Mouse (Mus musculus): ENCODE measurements around the gene Mtln.
A peak's percentile ranks its signal among the peaks of the same experiment; 100 is the strongest.

Gene Mtln

DNA sequence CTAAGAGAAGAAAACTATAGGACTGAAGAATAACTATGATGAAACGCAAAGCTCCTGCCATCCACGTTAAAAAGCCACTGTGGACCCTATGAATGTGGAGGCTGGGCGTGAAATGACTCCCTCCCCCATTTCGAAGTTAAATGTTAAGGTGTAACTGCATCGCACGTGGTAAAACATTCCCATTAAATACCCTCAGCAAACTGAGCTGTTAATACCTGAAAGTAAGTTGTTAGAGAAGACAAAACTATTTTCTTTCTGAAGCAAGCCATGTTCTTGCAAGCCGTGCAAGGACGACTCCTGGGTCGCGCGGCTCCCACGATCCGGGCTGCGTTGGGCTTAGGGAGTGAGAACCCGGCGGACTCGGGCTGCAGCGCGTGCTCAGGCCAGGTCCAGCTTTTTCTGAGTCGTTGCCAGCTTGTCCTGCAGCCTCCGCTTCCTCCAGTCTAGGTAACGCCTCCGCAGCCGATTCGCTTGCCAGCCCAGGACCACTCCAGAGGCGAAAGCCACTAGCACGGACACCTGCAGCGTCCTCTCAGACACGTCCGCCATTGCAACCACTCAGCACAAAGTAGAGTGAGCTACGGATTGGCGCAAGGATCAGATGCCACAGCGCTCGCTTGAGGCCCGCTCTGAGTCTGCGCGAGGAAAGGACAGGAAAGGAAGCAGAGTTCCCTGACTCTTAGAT is at the start of gene Mtln:
Mtln (minus strand) TSS at position 570 of the 685 bp plus-strand sequence.
- peak; percentile 83 for DNase-seq (ENCODE audit: low spot score)

DNA sequence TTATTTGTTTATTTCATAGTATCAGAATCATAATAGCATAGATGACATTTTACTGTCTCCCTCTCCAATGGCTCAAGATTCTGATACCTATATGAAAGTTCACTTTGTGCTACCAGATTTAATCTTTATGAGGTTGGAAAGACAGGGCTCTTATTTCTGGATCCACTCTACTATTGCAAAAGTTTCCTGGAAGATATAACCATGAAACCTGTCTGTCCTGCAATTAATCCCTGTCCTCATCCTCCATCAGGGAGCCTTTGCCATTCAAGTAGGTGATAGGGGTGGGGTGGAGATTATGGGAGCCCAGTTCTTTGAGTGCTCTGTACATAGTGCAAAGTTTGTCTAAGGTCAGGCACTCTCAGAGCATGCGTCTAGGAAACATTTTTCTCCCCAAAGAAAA is 49.1 kb upstream of the Mtln start:
- DNase-seq (ENCODE audit: low spot score) = no peak

DNA sequence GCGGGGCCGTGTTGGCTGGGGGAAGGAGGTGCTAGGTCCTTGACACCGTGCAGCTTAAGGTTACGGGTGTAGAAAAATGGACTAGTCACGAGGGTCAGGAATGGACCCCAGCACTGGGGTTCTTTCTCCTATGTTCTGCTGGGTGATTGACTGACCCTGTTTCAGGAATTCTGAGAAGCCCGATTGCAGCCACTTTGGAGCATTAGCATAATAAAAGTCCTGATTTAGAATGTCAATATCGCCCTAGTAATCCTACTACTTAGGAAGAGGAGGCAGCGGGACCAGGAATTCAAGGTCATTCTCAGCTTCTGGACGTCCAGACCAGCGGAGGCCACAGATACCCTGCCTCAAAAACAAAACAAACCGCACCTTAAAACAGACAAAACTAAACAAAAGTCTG is 47.1 kb upstream of the Mtln start:
- DNase-seq (ENCODE audit: low spot score) = no peak

DNA sequence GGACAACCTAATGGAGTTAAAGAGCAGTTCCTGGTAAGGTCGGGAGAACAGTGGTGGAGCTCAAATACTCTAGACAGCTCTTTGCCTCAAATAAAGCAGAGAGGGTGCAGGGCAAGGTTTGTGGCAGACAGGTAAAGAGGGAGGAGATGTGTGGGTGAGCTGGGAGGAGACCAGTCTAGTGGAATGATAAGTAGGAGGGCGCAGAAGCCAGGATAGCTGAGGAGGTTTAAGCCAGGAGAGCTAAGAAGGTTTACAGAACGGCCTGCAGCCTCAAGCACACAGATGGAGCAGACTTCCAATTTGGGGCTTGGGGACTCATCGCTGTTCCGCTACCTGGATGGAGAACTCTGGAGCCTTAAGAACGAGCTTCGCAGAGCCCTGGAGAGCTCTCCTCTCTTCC is 46.3 kb upstream of the Mtln start, which contains the start of gene Acoxl:
Acoxl (plus strand) TSS at position 301 of the 400 bp plus-strand sequence.
- DNase-seq (ENCODE audit: low spot score) = no peak

DNA sequence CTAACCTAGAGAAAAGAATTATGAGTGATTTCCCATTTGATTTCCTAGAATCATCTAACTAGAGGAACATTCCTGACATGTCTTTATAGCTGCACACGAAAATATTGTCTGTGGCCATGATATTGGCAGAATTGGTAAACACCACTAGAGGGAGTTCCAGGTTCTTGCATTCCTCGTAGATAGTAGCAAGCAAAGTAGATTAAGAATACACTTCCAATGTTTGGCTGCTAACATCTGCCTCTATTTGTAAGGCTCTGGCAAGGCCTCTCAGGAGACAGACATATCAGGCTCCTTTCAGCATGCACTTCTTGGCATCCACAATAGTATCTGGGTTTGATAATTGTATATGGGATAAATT is 40.5 kb upstream of the Mtln start:
- peak; percentile 70 for DNase-seq (ENCODE audit: low spot score)

DNA sequence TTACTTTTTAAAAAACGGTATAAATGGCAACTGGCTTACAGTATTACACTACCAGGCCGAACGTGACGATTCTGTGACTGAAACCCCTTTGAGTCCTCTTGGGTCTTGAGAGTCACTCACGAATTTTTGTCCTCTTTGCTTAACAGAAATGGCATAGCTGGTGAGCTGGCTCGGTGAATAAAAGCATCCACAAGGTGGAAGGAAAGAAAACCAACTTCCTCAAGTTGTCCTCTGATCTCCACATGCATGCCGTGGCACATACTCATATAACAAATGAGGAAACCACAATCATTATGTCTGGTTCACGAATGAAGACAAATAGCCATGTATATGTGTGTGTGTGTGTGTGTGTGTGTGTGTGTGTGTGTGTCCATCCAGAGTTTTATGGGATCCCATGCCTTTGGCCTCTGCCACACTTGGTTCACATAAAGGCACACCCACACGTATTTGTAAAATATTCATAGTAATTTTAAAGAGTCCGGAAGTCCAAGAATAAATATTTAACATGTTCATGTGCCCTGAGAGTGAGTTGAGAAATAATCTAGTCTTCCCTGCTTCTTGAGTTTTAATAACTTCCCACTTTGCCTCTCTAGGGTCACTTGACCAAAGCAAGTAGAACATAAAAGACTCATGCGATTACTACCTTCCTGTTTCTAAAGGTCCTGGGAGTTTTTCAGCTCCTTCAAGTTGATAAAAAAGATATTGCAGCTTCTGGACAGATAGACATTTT is 40.0 kb upstream of the Mtln start:
- DNase-seq (ENCODE audit: low spot score) = no peak

DNA sequence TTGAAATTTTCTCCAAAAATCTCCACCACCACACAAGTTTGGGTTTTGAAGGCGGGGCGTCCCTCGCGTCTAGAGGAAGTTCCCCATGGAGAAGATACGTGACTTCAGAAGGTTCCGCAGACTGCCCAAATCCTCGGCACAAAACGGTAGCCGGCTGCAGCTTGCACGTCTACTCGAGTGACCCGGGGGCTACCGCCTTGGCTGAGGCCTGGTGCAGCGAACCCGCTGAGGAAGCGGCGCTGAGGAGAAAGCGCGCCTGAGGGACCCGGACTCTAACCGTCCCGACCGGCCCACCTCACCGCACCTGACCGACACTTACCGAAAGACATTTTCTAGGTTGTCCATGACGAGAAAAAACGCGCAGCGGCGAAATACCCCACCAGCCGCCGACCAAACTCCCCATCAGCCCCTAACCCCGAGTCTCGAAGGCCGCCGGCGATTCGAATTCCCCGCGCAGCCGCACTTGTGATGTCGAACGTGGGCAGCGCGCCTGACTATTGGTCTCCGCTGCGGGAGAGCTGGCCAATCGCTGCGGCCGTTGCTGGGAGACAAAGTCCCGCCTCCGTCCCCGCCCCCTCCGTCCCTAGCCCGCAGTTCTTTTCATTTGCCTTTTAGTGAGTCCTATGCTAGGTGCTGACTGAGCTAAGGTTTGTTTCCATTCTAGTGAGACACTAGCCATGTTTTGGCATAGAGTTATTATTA is 39.3 kb upstream of the Mtln start, which contains the start of gene Bub1:
Bub1 (minus strand) TSS at position 465 of the 702 bp plus-strand sequence.
- peak; percentile 95 for DNase-seq (ENCODE audit: low spot score)

DNA sequence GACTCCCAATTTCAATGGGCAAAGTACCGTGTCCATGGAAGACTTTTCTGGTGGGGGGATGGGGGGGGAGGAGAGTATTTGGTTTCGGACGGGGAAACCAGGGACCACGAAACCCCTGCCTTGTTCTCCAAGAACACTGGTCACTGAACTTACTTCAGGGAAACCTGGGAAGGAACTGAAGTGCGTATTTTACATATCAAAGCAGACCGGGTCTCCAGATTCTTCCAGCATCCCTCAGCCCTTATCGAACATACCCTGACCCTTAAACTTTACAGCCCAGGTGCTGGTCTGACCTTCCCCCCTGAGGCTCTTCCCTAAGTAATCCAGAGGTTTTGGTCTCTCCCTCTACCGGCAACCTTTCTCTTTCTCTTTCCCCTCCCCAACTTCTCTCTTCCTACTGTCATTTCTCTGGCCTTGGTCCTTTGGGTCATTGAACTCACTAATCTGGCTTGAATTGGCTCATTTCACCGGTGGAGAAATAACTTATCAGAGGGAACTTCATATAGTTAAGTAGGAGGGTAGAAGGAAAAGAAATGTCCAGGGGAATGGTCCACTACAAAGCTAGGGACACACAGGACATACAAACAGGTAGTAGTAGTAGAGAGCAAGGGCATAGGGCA is 2.5 kb downstream of the Mtln start:
- DNase-seq (ENCODE audit: low spot score) = no peak

DNA sequence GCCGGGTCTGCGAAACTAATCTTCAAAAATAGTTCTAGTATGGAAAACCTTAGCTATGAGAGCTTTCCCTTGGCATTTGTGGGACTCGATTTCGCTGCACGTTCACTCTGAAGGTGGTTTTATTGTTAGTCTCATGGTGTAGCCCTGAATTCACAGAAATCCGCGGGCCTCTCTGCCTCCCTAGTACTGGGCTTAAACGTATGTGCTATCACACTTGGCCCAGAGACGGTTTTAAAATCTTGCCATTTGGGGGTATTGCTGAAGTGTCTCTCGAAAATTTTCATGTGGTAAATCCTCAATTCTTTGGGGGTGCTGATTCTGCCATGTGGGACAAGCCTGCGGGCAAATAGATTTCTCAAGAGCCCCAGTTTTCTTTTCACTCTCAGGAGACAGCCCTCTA is 3.1 kb downstream of the Mtln start:
- DNase-seq (ENCODE audit: low spot score) = no peak

DNA sequence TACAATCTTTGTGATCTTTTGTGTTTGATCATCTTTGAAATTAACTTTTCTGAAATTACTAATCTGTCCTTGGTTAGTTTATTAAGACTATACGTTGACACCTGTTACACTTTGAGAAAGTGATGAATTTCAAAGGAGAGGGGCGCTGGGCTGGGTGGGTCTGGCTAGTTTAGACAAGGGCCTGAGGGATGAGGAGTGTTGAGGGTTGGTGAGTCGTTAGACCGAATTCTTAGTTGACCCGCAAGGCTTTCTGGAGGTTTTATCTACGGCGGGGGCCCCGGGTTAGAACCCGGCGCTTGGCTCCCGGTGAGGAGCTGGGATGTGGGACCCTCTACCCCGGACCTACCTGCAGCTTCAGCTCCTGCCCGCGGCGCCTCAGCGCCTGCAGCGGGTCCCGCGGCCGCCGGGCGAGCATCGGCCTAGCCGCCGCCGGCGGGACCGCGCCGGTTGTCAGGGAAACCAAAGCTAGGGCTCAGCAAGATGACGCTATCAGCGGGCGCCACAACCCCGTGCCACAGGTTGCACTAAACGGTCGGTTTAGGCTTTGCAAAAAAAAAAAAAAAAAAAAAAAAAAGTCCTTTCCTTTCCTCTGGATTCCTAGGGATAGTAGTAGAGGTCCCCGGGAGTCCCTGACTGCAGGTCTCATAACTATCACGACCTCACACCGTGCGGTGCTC is 3.7 kb downstream of the Mtln start, which contains the start of gene Nphp1:
Nphp1 (minus strand) TSS at position 458 of the 677 bp plus-strand sequence.
- peak; percentile 82 for DNase-seq (ENCODE audit: low spot score)

DNA sequence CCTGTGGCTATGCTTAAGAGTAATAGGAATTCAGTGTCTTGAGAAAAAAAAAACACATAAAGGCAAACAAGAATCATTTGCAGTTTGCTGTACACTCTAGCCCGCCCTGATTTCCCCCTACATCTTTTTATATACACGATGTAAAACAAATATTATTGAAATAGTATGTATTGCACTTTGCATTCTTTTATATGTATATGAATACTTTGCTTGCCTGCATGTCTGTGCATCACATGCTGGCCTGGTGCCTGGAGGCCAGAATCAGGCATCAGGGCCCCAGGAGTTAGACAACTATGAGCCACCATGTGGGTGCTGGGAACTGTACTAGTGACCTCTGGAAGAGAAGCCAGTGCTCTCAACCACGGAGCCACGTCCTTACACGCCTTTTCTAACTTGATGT is 5.1 kb downstream of the Mtln start:
- no peak for DNase-seq (ENCODE audit: low spot score)

DNA sequence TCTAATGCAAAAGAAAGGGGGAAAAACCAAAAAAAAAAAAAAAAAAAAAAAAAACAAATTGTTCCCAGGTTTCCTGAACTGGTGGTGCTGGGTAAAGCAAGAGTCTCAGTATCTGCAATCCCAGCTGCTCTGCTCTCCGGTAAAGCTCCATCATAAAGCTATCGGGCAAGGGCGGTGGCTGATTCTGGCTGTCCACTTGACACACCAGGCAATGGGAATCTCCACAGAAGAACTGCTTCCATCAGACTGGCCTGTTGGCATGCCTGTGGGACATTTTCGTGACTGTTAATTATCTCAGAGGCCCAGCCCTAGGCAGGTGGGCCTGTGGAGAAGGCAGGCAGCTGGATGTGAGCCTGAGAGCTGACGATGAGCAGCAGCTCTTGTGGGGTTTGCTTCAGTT is 13.8 kb downstream of the Mtln start:
- no peak for DNase-seq (ENCODE audit: low spot score)

DNA sequence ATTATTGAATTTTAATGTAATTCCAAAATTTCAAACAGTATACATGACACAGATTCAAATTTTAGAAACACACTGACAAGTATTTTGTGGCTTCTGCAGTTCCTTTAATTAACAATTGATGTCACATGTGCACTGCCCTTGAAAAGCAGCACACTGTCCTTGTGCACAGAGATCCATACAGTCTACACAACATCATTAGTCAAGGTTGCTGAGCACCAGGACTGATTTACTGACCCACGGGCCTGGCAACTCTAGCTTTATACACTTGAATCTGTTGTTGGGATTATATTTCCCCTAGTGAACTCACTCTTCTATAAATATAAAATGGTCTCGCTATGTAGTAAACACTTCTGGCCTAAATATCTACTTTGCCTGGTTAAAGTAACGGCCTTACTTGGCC is 17.3 kb downstream of the Mtln start:
- DNase-seq (ENCODE audit: low spot score) = no peak

DNA sequence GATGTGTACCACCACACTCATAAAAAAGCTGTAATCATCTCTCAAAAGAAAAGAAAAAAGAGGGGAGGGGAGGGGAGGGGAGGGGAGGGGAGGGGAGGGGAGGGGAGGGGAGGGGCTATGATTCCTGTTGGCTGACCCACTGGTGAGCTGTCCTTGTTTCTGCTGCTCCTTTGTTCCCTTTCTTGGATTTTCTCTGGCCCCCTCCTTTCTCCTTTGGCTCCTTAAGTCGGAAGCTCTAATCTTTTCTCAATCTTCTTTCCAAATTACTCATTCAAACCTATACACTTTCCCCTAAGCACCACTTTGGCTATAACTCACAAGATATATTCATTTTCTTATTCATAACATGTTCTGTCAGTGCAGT is 17.7 kb downstream of the Mtln start:
- DNase-seq (ENCODE audit: low spot score) = no peak

DNA sequence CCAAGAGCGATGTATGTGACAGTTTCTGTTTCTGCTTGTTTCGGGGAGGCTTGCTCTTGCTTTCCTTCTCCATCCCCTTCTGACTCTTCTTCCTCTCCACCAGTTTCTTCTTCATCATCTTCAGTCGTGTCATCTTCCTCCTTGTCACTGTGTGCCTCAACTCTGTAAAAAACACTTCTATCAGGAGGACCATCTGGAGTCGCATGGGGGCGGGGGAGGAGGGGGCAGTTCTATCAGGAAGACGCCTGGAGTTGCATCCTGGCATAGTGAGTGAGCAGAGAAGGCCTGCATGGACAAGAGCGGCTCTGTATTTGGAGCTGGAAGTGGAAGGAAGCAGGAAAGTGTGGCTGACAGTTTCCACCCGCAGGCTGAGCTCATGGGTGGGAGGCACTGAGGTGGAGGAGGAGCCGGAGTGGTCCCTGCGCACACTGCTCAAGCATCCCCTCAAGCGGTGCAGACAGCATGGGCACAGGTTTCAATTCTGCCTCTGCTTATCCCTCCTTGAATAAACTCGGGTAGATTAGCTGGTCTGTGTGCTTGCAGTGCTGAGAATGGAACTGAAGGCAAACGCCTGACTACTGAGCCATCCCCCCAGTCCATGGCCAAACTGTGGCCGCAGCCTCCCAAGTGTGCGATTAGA is 18.2 kb downstream of the Mtln start:
- no peak for DNase-seq (ENCODE audit: low spot score)

DNA sequence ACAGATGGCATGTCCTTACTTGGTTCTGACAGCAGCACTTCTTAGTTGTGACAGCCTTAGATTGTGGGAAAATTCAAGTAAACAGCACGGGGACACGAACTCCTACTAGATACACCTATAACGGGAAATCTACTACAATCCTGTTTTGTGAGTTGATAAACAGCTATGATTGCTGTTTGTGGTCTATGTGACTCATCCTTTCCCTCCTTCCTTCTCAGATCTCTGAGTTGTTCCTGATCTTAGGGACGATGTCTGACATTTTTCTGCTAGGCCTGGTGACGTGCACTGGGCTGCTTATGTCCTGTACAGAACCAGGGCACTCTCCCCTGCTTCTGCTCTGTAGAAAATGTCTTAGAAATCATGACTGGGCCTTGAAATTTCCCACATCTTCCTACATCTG is 30.7 kb downstream of the Mtln start:
- DNase-seq (ENCODE audit: low spot score) = no peak

DNA sequence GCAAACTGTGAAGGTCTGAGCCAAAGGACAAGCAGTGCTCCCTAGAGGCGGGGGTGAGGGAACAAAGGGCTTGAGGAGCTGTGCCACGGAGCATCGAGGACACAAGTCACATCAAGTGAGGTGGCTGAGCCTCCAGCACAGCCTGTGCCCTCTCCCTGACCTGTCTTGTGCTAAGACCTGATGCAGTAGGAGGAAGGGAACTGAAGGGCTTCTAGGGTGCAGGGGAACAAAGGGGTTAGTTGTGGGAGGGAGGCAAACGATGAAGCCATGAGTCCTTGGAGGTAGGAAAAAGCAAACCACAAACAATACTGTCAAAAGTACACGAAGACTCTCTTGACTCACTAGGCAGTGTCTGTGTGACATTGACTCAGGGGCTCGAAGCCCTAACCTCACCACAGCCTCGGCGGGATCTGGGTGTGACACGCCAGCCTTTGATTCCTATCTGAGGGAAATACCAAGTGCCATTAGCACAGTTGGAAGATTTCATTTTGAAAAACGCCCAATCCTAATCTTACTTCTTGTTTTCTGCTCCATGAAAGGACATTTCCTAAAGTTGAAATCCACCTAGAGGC is 31.8 kb downstream of the Mtln start:
- no peak for DNase-seq (ENCODE audit: low spot score)

DNA sequence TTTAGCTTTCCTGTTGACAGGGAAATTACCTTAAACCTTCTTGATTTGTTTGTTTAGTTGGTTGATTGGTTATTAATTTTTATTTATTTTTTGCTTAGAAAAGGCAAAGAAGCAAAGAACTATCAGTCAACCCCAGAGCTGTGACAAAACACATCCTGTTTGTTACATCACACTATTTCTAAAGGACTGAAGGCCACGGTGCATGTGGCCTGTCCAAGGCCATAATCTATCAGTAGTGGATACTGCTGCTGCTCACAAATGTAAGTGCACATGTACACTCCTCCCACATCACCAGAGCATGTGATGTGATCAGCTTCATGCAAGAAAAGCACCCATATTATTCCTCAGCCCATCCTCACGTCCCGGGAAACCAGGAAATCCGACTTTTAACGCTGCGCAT is 32.3 kb downstream of the Mtln start:
- DNase-seq (ENCODE audit: low spot score) = no peak

DNA sequence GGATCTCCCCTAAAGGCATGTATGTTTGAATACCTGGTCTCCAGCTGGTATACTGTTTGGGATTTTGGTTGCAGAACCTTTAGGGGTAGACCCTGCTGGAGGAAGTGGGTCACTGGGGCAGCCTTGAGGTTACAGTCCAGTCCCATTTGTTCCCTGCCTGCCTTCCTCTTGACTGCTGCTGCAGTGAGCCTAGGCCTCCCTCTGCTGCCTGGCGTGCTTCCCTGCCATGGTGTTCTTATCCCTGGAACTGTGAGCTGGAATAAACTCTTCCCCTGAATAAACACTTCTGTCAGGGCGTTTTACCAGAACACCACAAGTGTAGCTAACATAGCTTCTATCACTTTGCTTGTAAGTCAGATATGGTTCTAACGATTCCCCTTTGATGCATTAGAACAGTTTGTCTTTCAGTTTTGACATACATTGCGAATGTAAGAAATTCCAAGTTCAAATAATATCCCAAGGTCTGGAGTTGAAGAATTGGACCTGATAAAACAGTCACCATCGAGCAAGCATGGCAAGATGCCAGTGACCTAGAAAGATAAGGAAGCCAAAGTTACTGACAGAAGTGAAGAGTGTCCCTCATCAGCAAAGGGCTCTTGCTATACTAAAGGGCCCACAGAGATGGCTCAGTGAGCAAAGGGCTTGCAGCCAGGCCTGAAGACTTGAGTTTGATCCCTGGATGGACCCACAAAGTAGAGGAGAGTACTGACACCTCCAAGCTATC is 33.0 kb downstream of the Mtln start:
- DNase-seq (ENCODE audit: low spot score) = peak; percentile 45

DNA sequence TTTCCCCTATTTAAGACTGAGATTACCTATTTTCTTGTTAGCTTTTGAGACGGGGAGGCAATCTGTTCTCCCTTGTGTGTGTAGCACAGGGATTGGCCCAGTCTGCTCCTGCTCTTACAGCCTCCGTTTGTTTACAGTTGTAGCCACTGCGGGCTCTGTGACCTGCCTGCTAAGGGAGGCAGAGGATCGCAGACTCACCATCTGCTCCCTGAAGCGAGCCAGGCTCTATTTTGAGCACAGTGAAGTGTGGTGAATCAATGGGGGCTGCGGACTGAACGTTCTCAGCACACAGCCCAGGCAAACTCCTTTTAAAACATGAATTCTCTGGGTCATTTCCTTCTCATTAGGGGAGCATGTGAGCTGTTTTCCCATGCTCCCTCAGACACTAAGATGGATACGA is 35.1 kb downstream of the Mtln start:
- DNase-seq (ENCODE audit: low spot score) = no peak

DNA sequence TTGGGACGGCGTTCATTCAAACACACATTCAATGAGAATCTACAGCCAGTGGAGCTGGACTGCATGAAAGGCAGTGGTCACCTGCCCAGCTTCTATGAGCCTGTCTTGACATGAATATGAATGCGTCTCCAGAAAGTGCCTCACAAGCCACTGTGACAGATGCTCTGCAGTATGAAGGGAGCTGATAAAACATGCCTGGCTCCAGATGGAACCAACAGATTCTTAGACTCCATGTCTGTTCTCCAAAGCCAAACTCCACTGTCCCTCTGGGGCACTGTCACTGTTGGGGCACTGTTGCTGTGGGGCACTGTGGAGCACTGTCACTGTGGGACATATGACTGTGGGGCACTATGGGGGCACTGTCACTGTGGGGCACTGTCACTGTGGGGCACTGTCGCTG is 38.2 kb downstream of the Mtln start:
- DNase-seq (ENCODE audit: low spot score) = no peak

Measured in adipocyte (in vitro differentiated cells).